ENCODE assay signal across 23 mouse cellular contexts in the genomic region with DNA sequence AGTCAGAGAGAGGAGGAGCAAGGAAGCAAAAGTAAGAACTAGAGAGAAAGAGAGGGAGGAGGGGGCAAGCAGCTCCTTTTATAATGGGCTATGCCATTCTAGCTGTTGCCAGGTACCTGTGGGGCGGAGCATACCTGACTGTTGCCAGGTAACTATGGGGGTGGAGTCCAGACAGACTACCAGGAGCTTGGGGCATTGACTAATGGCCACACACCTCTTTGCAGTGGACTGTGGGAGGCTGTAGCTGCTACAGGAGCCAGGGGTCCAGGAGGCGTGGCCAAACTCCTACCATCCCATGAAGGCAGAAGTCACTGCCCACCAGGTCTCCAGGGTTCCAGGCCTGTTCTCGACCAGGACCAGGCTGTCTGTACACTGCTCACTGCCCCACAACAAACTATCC. TPM values are rescaled to one million over a fixed set of nuclear protein-coding genes. Genes with fewer than 3 reads are reported as not detected.
DNase-seq lines count a peak whose midpoint lies in the region; ATAC-seq and TF ChIP-seq lines count a peak whose summit lies in the region.
"Had no signal": no experiment of that assay in that cellular context is flagged by ENCODE, and none has a peak within 500 bp of the region (broad histone marks: within the 10 kb centered on the region; RNA-seq: fewer than 3 reads in every experiment).

No protein-coding gene starts in this region.

- H3K4me3 ChIP-seq in kidney, embryonic 15.5 days (replicated peaks) = no peak overlapping the region
- H3K4me3 ChIP-seq in lung, embryonic 14.5 days (ENCODE audit: low read depth, low read length) = no peak overlapping the region
- no peak overlapping the region for H3K4me3 ChIP-seq in midbrain, embryonic 13.5 days (replicated peaks)
- H3K4me3 ChIP-seq in midbrain, embryonic 14.5 days (replicated peaks; ENCODE audit: low read depth, low read length) = no peak overlapping the region
- no peak overlapping the region for H3K4me3 ChIP-seq in thymus, adult 2 months (ENCODE audit: control insufficient read depth, insufficient read depth, low read length)
- H3K4me3 ChIP-seq: gastrocnemius, adult 2 months; hindbrain, embryonic 12.5 days had no signal

- no peak overlapping the region for H3K9ac ChIP-seq in kidney, embryonic 15.5 days
- no peak overlapping the region for H3K9ac ChIP-seq in lung, embryonic 14.5 days
- no peak overlapping the region for H3K9ac ChIP-seq in midbrain, embryonic 13.5 days (replicated peaks)
- H3K9ac ChIP-seq in midbrain, embryonic 14.5 days (replicated peaks; ENCODE audit: low read length) = no peak overlapping the region
- H3K9ac ChIP-seq: forebrain, postnatal 0 days; hindbrain, embryonic 12.5 days had no signal

- no peaks in the 10 kb centered on the region for H3K36me3 ChIP-seq in kidney, embryonic 15.5 days
- H3K36me3 ChIP-seq in lung, embryonic 14.5 days (ENCODE audit: insufficient read depth) = no peaks in the 10 kb centered on the region
- no peaks in the 10 kb centered on the region for H3K36me3 ChIP-seq in midbrain, embryonic 13.5 days
- no peaks in the 10 kb centered on the region for H3K36me3 ChIP-seq in midbrain, embryonic 14.5 days (ENCODE audit: control insufficient read depth, insufficient read depth, low read length)
- H3K36me3 ChIP-seq in thymus, adult 2 months (ENCODE audit: control insufficient read depth, insufficient read depth, low read length) = no peaks in the 10 kb centered on the region
- H3K36me3 ChIP-seq: hindbrain, embryonic 12.5 days had no signal

- no peak for TF ChIP-seq POLR2A in thymus, adult 2 months (IDR thresholded peaks at IDR 0.05; ENCODE audit: control insufficient read depth, extremely low read depth, insufficient read depth, low read length, poor library complexity)

- no peak for TF ChIP-seq CTCF in lung, embryonic 14.5 days (IDR thresholded peaks at IDR 0.05; ENCODE audit: low read depth)
- TF ChIP-seq CTCF in thymus, adult 2 months (IDR thresholded peaks at IDR 0.05; ENCODE audit: borderline replicate concordance, control insufficient read depth, extremely low read depth, insufficient read depth, low read length, poor library complexity) = no peak

- peak; percentile 60; the same call in 1 of the 2 replicates for ATAC-seq in kidney, embryonic 15.5 days (replicated peaks; ENCODE audit: low FRiP score)
- 0 out of 2 replicates have a peak, but pooled peaks have one; percentile 25 for ATAC-seq in lung, embryonic 14.5 days (ENCODE audit: insufficient read depth)
- ATAC-seq in midbrain, embryonic 13.5 days = peak; percentile 58; the same call in 1 of the 2 replicates
- no peak; the same call in 1 of the 2 replicates for ATAC-seq in midbrain, embryonic 14.5 days (ENCODE audit: low FRiP score, low TSS enrichment)
- ATAC-seq: activated CD4-positive, CD25-positive, alpha-beta regulatory T cell, adult 4 months; CD4-positive, CD25-positive, alpha-beta regulatory T cell, adult 4 months; forebrain, embryonic 14.5 days; forebrain, postnatal 0 days had no signal

- no peak for DNase-seq in kidney, adult 8-10 months
- no peak for DNase-seq in lung, embryonic 14.5 days
- no peak for DNase-seq in lung, postnatal 25 days (ENCODE audit: low spot score)
- no peak for DNase-seq in midbrain, embryonic 14.5 days
- peak; percentile 31 for DNase-seq in R1 (ENCODE audit: low read depth, low spot score)
- no peak for DNase-seq in thymus, adult 2 months
- DNase-seq: adrenal gland, adult 8-10 months; adrenal gland, postnatal 25 days; cerebellum, adult 11-12 months; cerebellum, adult 8-10 months; cerebellum, postnatal 10 days; cerebellum, postnatal 36 days; embryo, embryonic 11 days; forebrain, postnatal 0 days; gastrocnemius, adult 2 months; gastrocnemius, postnatal 14 days had no signal

- 84% methylated on average over 3 of the region's 3 CpGs for WGBS in kidney, embryonic 15.5 days
- WGBS in lung, embryonic 14.5 days = 83% methylated on average over 3 of the region's 3 CpGs
- 89% methylated on average over 3 of the region's 3 CpGs for WGBS in midbrain, embryonic 13.5 days
- 84% methylated on average over 3 of the region's 3 CpGs for WGBS in midbrain, embryonic 14.5 days
- 96% methylated on average over 3 of the region's 3 CpGs for WGBS in thymus, adult 2 months

- no peak overlapping the region for H3K4me2 ChIP-seq in kidney, embryonic 15.5 days
- H3K4me2 ChIP-seq in lung, embryonic 14.5 days = no peak overlapping the region
- no peak overlapping the region for H3K4me2 ChIP-seq in midbrain, embryonic 13.5 days (replicated peaks)
- H3K4me2 ChIP-seq in midbrain, embryonic 14.5 days (ENCODE audit: low read length) = no peak overlapping the region
- H3K4me2 ChIP-seq: heart, embryonic 11.5 days; hindbrain, embryonic 12.5 days had no signal

- H3K9me3 ChIP-seq in kidney, embryonic 15.5 days (replicated peaks) = no peaks in the 10 kb centered on the region
- no peaks in the 10 kb centered on the region for H3K9me3 ChIP-seq in lung, embryonic 14.5 days (ENCODE audit: low read depth, low read length)
- H3K9me3 ChIP-seq in midbrain, embryonic 13.5 days = no peaks in the 10 kb centered on the region
- H3K9me3 ChIP-seq in midbrain, embryonic 14.5 days (ENCODE audit: control insufficient read depth, low read length) = no peaks in the 10 kb centered on the region
- H3K9me3 ChIP-seq: hindbrain, embryonic 12.5 days had no signal

- no peak overlapping the region for H3K27ac ChIP-seq in kidney, embryonic 15.5 days
- H3K27ac ChIP-seq in lung, embryonic 14.5 days (ENCODE audit: low read depth) = no peak overlapping the region
- no peak overlapping the region for H3K27ac ChIP-seq in midbrain, embryonic 13.5 days
- no peak overlapping the region for H3K27ac ChIP-seq in midbrain, embryonic 14.5 days (replicated peaks; ENCODE audit: low read depth, low read length)
- H3K27ac ChIP-seq in thymus, adult 2 months (ENCODE audit: control insufficient read depth, insufficient read depth, low read length) = no peak overlapping the region
- H3K27ac ChIP-seq: gastrocnemius, adult 2 months; hindbrain, embryonic 12.5 days had no signal

- H3K4me1 ChIP-seq in kidney, embryonic 15.5 days = no peaks in the 10 kb centered on the region
- no peaks in the 10 kb centered on the region for H3K4me1 ChIP-seq in lung, embryonic 14.5 days (ENCODE audit: insufficient read depth)
- H3K4me1 ChIP-seq in midbrain, embryonic 13.5 days (replicated peaks) = no peaks in the 10 kb centered on the region
- H3K4me1 ChIP-seq in midbrain, embryonic 14.5 days (ENCODE audit: control insufficient read depth, insufficient read depth, low read length) = no peaks in the 10 kb centered on the region
- H3K4me1 ChIP-seq in thymus, adult 2 months (replicated peaks; ENCODE audit: control insufficient read depth, insufficient read depth, low read length) = peaks cover 7% of the 10 kb centered on the region
- H3K4me1 ChIP-seq: hindbrain, embryonic 12.5 days had no signal

- H3K27me3 ChIP-seq in kidney, embryonic 15.5 days = no peaks in the 10 kb centered on the region
- H3K27me3 ChIP-seq in lung, embryonic 14.5 days (ENCODE audit: insufficient read depth, low read length) = no peaks in the 10 kb centered on the region
- no peaks in the 10 kb centered on the region for H3K27me3 ChIP-seq in midbrain, embryonic 13.5 days
- H3K27me3 ChIP-seq in midbrain, embryonic 14.5 days (ENCODE audit: control insufficient read depth, insufficient read depth, low read length) = no peaks in the 10 kb centered on the region
- no peaks in the 10 kb centered on the region for H3K27me3 ChIP-seq in thymus, adult 2 months (ENCODE audit: control insufficient read depth, insufficient read depth, low read length)
- H3K27me3 ChIP-seq: hindbrain, embryonic 12.5 days had no signal

RNA-seq across cellular contexts. Expression of gene Tiparp, which starts 49.4 kb away (rescaled TPM):
- polyA plus RNA-seq in kidney, embryonic 15.5 days (2015; fragmentation: Nextera tagmentation; extraction: Ambion mirVana) = 26.0 and 29.5 TPM in 2 replicates
- polyA plus RNA-seq in lung, embryonic 14.5 days (2014; fragmentation: Nextera tagmentation; extraction: Ambion mirVana) = 44.4 and 47.4 TPM in 2 replicates
- 30.7 and 30.9 TPM in 2 replicates for polyA plus RNA-seq in midbrain, embryonic 13.5 days (2015; fragmentation: Nextera tagmentation; extraction: Ambion mirVana)
- polyA plus RNA-seq in midbrain, embryonic 14.5 days (2014; fragmentation: Nextera tagmentation; extraction: Ambion mirVana) = 23.2 and 31.8 TPM in 2 replicates
- polyA plus RNA-seq in thymus, adult 2 months (2012; rRNA removed) = 6.3 and 6.6 TPM in 2 replicates
